Mouse (Mus musculus) kidney, adult 2 months (tissue): ENCODE measurements around the gene Ache.

Experiments used
- CTCF ChIP-seq: fragments of 200-500 bp; conservative IDR thresholded peaks from 2 replicates; pipeline ENCODE4 v1.5.1; 2011; ENCODE audit warnings: low read depth, mild to moderate bottlenecking, control low read depth, low read length, moderate library complexity, mixed read lengths; ENCODE audit not compliant: insufficient read depth, insufficient read length
- POLR2A ChIP-seq: fragments of 200-500 bp; IDR thresholded peaks from one replicate; pipeline ENCODE4 v1.6.1; 2011; ENCODE audit warnings: low read depth, low read length, control low read depth

GRCm38 (mm10) chr5:137320996-137321395, 33.7 kb downstream of the Ache start:
- TF ChIP-seq POLR2A = no peak
- no peak for TF ChIP-seq CTCF
